Mouse (Mus musculus): ENCODE measurements at regions not wholly inside any gene's neighbourhood (a gene's known extent, or its start where the extent isn't known, plus 50 kb on each side); places are given as distances from the start of the nearest gene placed in this dataset.

- no peak for DNase-seq (ENCODE audit: low spot score in 2 of 2)
Measured at GRCm38 (mm10) chr4:81514547-81514946, 71.9 kb upstream of the Mpdz start.

GRCm38 (mm10) chr4:81512396-81512795 lies 69.8 kb upstream of the Mpdz start:
- no peak for DNase-seq (ENCODE audit: low spot score in 2 of 2)

GRCm38 (mm10) chr4:81508776-81509175 lies 66.2 kb upstream of the Mpdz start:
- DNase-seq (ENCODE audit: low spot score in 2 of 2) = no peak

- DNase-seq (ENCODE audit: low spot score in 2 of 2) = no peak
Measured at GRCm38 (mm10) chr4:81506841-81507240, 64.2 kb upstream of the Mpdz start.

GRCm38 (mm10) chr4:81506306-81506705 lies 63.7 kb upstream of the Mpdz start:
- no peak for DNase-seq (ENCODE audit: low spot score in 2 of 2)

- DNase-seq (ENCODE audit: low spot score in 2 of 2) = no peak
Measured at GRCm38 (mm10) chr4:81505096-81505495, 62.5 kb upstream of the Mpdz start.

GRCm38 (mm10) chr4:81503941-81504340 lies 61.3 kb upstream of the Mpdz start:
- no peak for DNase-seq (ENCODE audit: low spot score in 2 of 2)

- DNase-seq (ENCODE audit: low spot score in 2 of 2) = no peak
Measured at GRCm38 (mm10) chr4:81501802-81502201, 59.2 kb upstream of the Mpdz start.

GRCm38 (mm10) chr4:81498133-81498532 lies 55.5 kb upstream of the Mpdz start:
- DNase-seq (ENCODE audit: low spot score in 2 of 2) = no peak

GRCm38 (mm10) chr4:81492811-81493210 lies 50.2 kb upstream of the Mpdz start:
- DNase-seq (ENCODE audit: low spot score in 2 of 2) = no peak

Measured in right cerebral cortex, adult 2 months (tissue).